Mouse (Mus musculus) left cerebral cortex, postnatal 25 days (tissue): ENCODE data around the gene Tsga13. TPM values are rescaled to one million over a fixed set of nuclear protein-coding genes. Genes with fewer than 3 reads are reported as not detected.

ENCODE experiments used
- DNase-seq, 2 experiments: peaks; one replicate each; pipeline ENCODE4 v3.0.0; 2022; ENCODE audit warnings: low spot score in 2 of 2, mixed read lengths in 1 of 2
- intact Hi-C: fragments of 180-260 bp; cut with DNase I; formaldehyde crosslinking; loops from one replicate; pipeline ENCODE4 v1.15.1; 2025
- total RNA-seq, 2 experiments: library from RNA; stranded (reverse); gene quantifications; 2 replicates each; pipeline ENCODE4 v1.2.3; 2021

Gene Tsga13
- total RNA-seq, 2 experiments from 2014 or later = not detected

DNA sequence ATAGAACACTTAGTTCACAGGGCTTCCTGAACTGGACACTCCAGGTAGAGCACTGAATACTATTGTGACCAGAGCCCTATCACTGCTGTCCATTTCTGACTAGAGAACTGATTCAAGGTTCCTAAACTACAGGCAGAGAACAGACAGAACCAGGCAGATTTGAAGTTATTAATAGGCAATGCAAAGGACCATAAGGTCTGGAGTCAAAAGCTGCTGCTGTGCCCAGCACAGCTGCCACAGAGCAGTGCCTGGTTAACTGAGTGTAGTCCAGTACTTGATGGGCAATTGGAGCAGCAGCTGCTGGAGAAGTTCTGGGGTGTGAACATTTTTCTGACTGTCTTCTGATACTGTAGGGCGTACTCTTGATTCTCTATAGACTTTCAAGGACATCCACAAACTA, 48.9 kb downstream of the Tsga13 start:
- intact Hi-C loops = no loop called here
- DNase-seq = no peak

DNA sequence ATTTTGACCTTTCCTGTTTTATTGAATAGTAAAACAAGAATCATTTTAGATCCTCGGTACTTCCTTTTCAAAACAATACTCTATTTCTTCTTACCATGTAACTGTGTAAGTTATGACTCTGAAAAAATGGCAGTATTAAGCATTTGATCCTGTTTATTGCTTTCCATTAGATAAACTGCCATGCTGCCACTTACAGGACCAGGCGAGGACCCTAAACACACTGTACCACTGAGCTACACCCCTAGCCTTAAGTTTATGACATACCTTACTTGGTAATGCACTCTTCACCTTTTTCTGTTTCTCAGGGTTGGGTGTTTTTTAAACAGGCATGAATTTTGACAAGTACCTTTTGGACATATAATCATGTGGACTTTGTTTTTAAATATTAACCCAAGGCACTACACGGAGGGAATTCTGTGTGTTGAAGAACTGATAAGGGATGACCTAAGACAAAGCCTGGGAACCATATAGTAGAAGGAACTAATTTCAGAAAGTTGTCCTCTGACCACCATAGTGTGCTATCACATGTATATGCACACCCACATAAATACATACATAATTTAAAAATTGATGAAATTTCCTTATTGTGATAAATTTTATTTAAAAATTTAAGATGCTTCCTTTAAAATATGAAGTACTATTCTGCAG, 50.2 kb downstream of the Tsga13 start:
- intact Hi-C loops = no loop called here
- DNase-seq = no peak

DNA sequence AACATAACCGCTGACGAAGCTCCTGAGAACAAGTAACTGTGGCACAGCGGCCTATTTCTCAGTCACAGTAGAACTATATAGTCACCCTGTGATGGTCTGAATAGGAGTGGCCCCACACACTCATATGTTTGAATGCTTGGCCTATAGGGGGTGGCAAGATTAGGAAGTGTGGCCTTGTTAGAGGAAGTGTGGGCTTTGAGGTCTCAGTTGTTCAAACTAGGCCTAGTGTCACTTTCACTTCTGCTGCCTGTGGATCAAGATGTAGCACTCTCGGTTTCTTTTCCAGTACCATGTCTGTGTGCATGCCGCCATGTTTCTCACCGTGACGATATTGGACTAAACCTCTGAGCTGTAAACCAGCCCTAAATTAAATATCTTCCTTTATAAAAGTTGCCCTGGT, 59.4 kb downstream of the Tsga13 start:
- intact Hi-C loops = no loop called here
- no peak for DNase-seq

DNA sequence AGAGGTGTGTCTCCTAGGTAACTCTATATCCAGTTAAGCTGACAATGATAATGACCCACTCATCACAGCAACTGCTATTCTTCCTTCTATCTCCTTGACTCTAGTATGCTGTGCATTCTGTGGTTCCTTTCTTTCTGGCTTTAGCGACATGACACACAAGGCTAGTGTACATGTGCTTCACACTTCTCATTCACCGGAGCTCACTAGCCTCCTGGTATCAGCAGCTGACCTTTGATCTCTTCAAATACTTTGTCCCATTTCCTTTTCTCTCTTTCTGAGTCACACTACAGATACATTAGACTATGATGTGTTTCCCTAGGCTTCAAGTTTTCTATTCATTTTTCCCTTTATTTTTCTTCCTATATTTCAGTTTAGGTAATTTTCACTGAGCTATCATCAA, 60.2 kb downstream of the Tsga13 start:
- DNase-seq = no peak
- intact Hi-C loops = no loop called here

DNA sequence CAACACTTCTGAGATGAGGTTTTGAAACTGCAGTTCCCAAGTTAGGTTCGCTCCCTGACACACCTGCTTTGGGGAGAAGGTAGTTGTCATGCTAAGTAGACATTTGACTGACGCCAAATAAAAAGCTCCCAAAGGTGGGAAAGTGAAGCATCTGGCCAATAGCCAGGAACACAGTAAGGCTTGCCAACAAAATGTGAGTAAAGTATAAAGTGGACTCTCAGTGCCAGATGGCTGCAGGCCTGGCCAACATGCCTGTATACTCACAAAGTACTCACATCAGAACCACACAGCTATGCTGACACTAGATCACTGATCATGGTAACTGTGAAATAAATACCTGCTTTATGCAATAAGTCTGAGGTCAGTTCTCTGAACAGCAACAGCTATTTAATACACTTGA, 65.6 kb downstream of the Tsga13 start:
- intact Hi-C loops = no loop called here
- no peak for DNase-seq

Other genes with a start within 250 kb of the Tsga13 start
- gene Cep41, start 221.8 kb downstream of the Tsga13 start, total RNA-seq = 1 to 10 TPM; 7.5 to 8.1 TPM
- gene Mest, start 192.0 kb downstream of the Tsga13 start, total RNA-seq = 100 to 1,000 TPM; 120 to 124 TPM
- gene Copg2, start 18.8 kb downstream of the Tsga13 start, total RNA-seq = 10 to 100 TPM; 71.5 to 74.2 TPM
- gene Klf14, start 43.5 kb upstream of the Tsga13 start, total RNA-seq = under 1 TPM; 0.48 to 0.53 TPM